Mouse (Mus musculus): ENCODE results near the gene C2cd5. TPM values are rescaled to one million over a fixed set of nuclear protein-coding genes. Genes with fewer than 3 reads are reported as not detected.

The C2cd5 gene
- polyA plus RNA-seq, 1 experiment = 57.2 TPM

DNA sequence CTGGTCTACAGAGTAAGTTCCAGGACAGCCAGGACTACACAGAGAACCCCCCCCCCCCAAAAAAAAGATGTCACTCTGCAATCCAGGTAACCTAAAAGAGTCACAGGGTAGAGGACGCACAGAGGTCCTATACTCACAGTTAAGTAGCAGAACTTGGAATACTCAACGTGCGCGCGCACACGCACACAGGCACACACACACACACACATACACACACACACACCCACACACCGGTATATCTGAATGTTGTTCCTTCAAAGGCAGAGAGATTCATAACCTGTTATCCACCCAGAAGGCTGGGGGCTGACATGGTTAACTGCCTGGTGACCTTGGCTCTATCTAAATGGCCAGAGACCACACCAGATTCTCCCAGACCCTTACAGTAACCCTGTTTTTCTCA, 36.7 kb upstream of the C2cd5 start:
- H3K9me3 ChIP-seq (replicated peaks; ENCODE audit: control insufficient read depth, insufficient read depth, low read length, poor library complexity, severe bottlenecking) = no peaks in the 10 kb centered on the region
- H3K4me3 ChIP-seq (ENCODE audit: low read depth, low read length) = no peak overlapping the region
- H3K36me3 ChIP-seq (ENCODE audit: control insufficient read depth, insufficient read depth, low read length, poor library complexity, severe bottlenecking) = no peaks in the 10 kb centered on the region
- H3K4me1 ChIP-seq (ENCODE audit: control insufficient read depth, insufficient read depth, low read length) = peaks cover 3% of the 10 kb centered on the region
- TF ChIP-seq EP300 (IDR thresholded peaks at IDR 0.05; ENCODE audit: insufficient read depth, low read depth, low read length) (no peak), POLR2A (IDR thresholded peaks at IDR 0.05; ENCODE audit: insufficient read depth, low read length) (no peak), CTCF (IDR thresholded peaks at IDR 0.05; ENCODE audit: low read depth, low read length) (no peak)
- H3K27ac ChIP-seq (ENCODE audit: insufficient read depth, low read length) = no peak overlapping the region
- H3K27me3 ChIP-seq (ENCODE audit: control insufficient read depth, insufficient read depth, low read length, poor library complexity, severe bottlenecking) = no peaks in the 10 kb centered on the region
- H3K9ac ChIP-seq (ENCODE audit: low read depth, poor library complexity, severe bottlenecking) = no peak overlapping the region

DNA sequence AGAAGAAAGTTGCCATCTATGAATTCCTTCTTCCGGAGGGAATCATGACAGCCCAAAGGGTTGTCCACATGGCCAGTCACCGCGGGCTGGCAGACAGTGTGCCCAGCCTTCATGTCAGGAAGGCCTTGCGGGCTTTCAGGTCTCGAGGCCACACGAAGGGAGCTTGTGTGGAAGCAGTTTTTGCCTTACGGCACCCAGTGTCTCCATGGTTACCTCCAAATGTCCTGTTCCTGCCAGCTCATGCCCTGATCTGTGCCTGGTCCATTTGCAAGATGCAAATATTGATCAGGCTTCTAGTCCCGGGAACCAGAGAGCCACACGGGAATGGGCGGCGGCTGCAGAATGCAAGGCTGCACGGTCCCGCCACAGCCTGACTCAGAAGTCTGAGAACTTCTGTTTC, 35.2 kb upstream of the C2cd5 start:
- no peak overlapping the region for H3K9ac ChIP-seq (ENCODE audit: low read depth, poor library complexity, severe bottlenecking)
- TF ChIP-seq POLR2A (IDR thresholded peaks at IDR 0.05; ENCODE audit: insufficient read depth, low read length) (no peak), EP300 (IDR thresholded peaks at IDR 0.05; ENCODE audit: insufficient read depth, low read depth, low read length) (no peak), CTCF (IDR thresholded peaks at IDR 0.05; ENCODE audit: low read depth, low read length) (no peak)
- H3K27me3 ChIP-seq (ENCODE audit: control insufficient read depth, insufficient read depth, low read length, poor library complexity, severe bottlenecking) = no peaks in the 10 kb centered on the region
- peaks cover 7% of the 10 kb centered on the region for H3K9me3 ChIP-seq (replicated peaks; ENCODE audit: control insufficient read depth, insufficient read depth, low read length, poor library complexity, severe bottlenecking)
- no peaks in the 10 kb centered on the region for H3K36me3 ChIP-seq (ENCODE audit: control insufficient read depth, insufficient read depth, low read length, poor library complexity, severe bottlenecking)
- no peak overlapping the region for H3K27ac ChIP-seq (ENCODE audit: insufficient read depth, low read length)
- peaks cover 3% of the 10 kb centered on the region for H3K4me1 ChIP-seq (ENCODE audit: control insufficient read depth, insufficient read depth, low read length)
- no peak overlapping the region for H3K4me3 ChIP-seq (ENCODE audit: low read depth, low read length)

DNA sequence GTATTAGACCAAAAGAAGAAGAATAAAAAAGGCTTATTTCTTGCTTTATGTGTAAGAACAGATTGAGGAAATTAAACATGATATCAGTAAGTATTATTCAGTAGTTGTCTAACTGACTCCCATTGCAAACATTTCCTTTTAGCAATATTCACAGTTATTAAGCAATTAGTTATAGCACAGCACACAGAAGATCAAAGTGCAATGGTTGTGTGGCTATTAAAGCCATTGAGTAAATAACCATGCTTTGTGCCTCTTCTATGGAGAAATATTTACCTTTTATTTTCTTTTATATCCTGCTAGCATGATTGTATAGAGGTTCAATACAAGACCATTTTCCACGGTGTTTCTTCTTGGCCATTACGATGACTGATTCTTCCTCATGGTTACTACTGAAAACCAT, 33.2 kb upstream of the C2cd5 start:
- Histone ChIP-seq H3K4me1 (ENCODE audit: control insufficient read depth, insufficient read depth, low read length) (no peaks in the 10 kb centered on the region), H3K36me3 (ENCODE audit: control insufficient read depth, insufficient read depth, low read length, poor library complexity, severe bottlenecking) (no peaks in the 10 kb centered on the region), H3K9me3 (replicated peaks; ENCODE audit: control insufficient read depth, insufficient read depth, low read length, poor library complexity, severe bottlenecking) (peaks cover 7% of the 10 kb centered on the region), H3K9ac (ENCODE audit: low read depth, poor library complexity, severe bottlenecking) (no peak overlapping the region), H3K4me3 (ENCODE audit: low read depth, low read length) (no peak overlapping the region), H3K27ac (ENCODE audit: insufficient read depth, low read length) (no peak overlapping the region), H3K27me3 (ENCODE audit: control insufficient read depth, insufficient read depth, low read length, poor library complexity, severe bottlenecking) (no peaks in the 10 kb centered on the region)
- TF ChIP-seq POLR2A (IDR thresholded peaks at IDR 0.05; ENCODE audit: insufficient read depth, low read length) (no peak), CTCF (IDR thresholded peaks at IDR 0.05; ENCODE audit: low read depth, low read length) (no peak), EP300 (IDR thresholded peaks at IDR 0.05; ENCODE audit: insufficient read depth, low read depth, low read length) (no peak)

DNA sequence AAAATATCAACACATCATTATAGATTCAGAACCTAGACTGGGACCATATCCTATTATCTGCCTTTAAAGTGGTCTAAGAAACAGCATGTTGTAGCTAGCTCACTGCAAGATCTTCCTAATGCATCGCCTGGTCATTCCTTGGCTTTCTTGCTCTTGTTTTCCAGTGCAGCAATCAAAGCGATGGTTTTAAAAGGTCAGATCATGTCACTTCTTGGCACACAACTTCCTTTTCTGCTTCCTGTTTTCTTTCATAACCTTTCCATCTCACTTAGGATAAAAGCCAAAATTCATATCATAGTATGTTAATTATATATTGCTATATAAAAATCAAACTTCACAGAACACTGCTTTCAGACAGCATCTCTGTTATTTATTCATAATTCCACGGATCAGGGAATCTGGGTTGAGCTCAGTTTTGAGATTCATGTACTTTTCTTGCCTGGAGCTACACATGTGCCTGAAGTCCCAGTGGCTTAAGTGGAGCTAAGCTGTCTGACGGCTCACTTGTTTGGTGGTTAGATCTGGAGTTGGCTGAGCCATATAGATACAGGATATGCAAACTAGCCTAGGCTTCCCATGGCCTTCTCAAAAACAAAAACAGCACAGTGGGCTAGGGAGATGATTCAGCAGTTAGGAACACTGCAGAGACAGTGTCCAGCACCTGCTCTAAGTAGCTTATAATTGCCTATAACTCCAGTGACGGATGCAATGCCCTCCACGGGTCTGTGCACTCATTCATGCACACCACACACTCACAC, 32.1 kb upstream of the C2cd5 start:
- H3K36me3 ChIP-seq (ENCODE audit: control insufficient read depth, insufficient read depth, low read length, poor library complexity, severe bottlenecking) = no peaks in the 10 kb centered on the region
- TF ChIP-seq POLR2A (IDR thresholded peaks at IDR 0.05; ENCODE audit: insufficient read depth, low read length) = no peak
- no peak for TF ChIP-seq CTCF (IDR thresholded peaks at IDR 0.05; ENCODE audit: low read depth, low read length)
- TF ChIP-seq EP300 (IDR thresholded peaks at IDR 0.05; ENCODE audit: insufficient read depth, low read depth, low read length) = no peak
- no peak overlapping the region for H3K27ac ChIP-seq (ENCODE audit: insufficient read depth, low read length)
- no peaks in the 10 kb centered on the region for H3K27me3 ChIP-seq (ENCODE audit: control insufficient read depth, insufficient read depth, low read length, poor library complexity, severe bottlenecking)
- H3K4me1 ChIP-seq (ENCODE audit: control insufficient read depth, insufficient read depth, low read length) = no peaks in the 10 kb centered on the region
- H3K4me3 ChIP-seq (ENCODE audit: low read depth, low read length) = no peak overlapping the region
- peaks cover 7% of the 10 kb centered on the region for H3K9me3 ChIP-seq (replicated peaks; ENCODE audit: control insufficient read depth, insufficient read depth, low read length, poor library complexity, severe bottlenecking)
- H3K9ac ChIP-seq (ENCODE audit: low read depth, poor library complexity, severe bottlenecking) = no peak overlapping the region

DNA sequence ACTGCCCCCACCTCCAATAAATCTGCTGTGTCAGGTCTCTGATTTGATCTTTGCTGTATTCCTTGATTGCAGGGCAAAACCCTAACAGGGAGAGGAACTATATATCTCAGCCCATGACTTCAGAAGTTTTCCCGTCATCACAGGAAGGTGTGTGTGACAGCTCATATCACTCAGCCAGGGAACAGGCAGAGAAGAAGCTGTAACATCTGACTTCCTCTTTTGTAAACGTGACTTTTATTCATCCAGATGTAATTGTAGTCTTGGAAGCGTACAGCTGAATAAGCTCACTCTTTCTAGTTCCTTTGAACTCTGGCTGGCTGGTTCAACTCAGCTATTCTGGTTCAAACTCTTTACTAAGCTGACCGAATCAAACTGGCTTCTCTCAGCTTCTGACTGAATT, 30.5 kb upstream of the C2cd5 start:
- H3K36me3 ChIP-seq (ENCODE audit: control insufficient read depth, insufficient read depth, low read length, poor library complexity, severe bottlenecking) = no peaks in the 10 kb centered on the region
- H3K4me3 ChIP-seq (ENCODE audit: low read depth, low read length) = no peak overlapping the region
- H3K27ac ChIP-seq (ENCODE audit: insufficient read depth, low read length) = no peak overlapping the region
- H3K27me3 ChIP-seq (ENCODE audit: control insufficient read depth, insufficient read depth, low read length, poor library complexity, severe bottlenecking) = no peaks in the 10 kb centered on the region
- no peaks in the 10 kb centered on the region for H3K4me1 ChIP-seq (ENCODE audit: control insufficient read depth, insufficient read depth, low read length)
- H3K9ac ChIP-seq (ENCODE audit: low read depth, poor library complexity, severe bottlenecking) = no peak overlapping the region
- no peak for TF ChIP-seq POLR2A (IDR thresholded peaks at IDR 0.05; ENCODE audit: insufficient read depth, low read length)
- TF ChIP-seq CTCF (IDR thresholded peaks at IDR 0.05; ENCODE audit: low read depth, low read length) = no peak
- no peak for TF ChIP-seq EP300 (IDR thresholded peaks at IDR 0.05; ENCODE audit: insufficient read depth, low read depth, low read length)
- H3K9me3 ChIP-seq (replicated peaks; ENCODE audit: control insufficient read depth, insufficient read depth, low read length, poor library complexity, severe bottlenecking) = peaks cover 7% of the 10 kb centered on the region

DNA sequence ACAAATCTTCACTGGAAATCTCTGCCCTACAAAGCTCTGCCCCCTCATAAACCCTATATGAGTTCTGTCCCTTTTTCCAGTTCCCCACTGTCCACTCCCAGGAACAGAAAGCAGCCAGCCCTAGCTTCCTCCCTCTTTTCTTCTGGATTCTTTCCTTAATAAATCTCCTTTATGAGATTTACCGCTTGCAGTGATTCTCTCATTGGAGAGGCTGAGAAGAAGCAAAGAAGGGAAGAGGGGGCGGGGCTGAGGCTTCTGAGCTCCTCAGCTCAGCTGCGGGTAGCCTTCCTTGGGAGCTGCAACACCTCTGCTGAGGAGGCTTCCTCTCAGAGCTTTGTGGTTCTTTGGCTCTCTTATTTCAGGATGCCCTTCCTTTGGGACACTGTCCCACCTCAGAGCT, 30.0 kb upstream of the C2cd5 start:
- Histone ChIP-seq H3K4me1 (ENCODE audit: control insufficient read depth, insufficient read depth, low read length) (no peaks in the 10 kb centered on the region), H3K27me3 (ENCODE audit: control insufficient read depth, insufficient read depth, low read length, poor library complexity, severe bottlenecking) (no peaks in the 10 kb centered on the region), H3K9ac (ENCODE audit: low read depth, poor library complexity, severe bottlenecking) (no peak overlapping the region), H3K4me3 (ENCODE audit: low read depth, low read length) (no peak overlapping the region), H3K27ac (ENCODE audit: insufficient read depth, low read length) (no peak overlapping the region), H3K9me3 (replicated peaks; ENCODE audit: control insufficient read depth, insufficient read depth, low read length, poor library complexity, severe bottlenecking) (peaks cover 7% of the 10 kb centered on the region), H3K36me3 (ENCODE audit: control insufficient read depth, insufficient read depth, low read length, poor library complexity, severe bottlenecking) (no peaks in the 10 kb centered on the region)
- TF ChIP-seq POLR2A (IDR thresholded peaks at IDR 0.05; ENCODE audit: insufficient read depth, low read length) (no peak), CTCF (IDR thresholded peaks at IDR 0.05; ENCODE audit: low read depth, low read length) (no peak), EP300 (IDR thresholded peaks at IDR 0.05; ENCODE audit: insufficient read depth, low read depth, low read length) (no peak)

Data from ES-Bruce4 (cell line).